Mouse (Mus musculus): ENCODE measurements at regions not wholly inside any gene's neighbourhood (a gene's known extent, or its start where the extent isn't known, plus 50 kb on each side); places are given as distances from the start of the nearest gene placed in this dataset.

DNA sequence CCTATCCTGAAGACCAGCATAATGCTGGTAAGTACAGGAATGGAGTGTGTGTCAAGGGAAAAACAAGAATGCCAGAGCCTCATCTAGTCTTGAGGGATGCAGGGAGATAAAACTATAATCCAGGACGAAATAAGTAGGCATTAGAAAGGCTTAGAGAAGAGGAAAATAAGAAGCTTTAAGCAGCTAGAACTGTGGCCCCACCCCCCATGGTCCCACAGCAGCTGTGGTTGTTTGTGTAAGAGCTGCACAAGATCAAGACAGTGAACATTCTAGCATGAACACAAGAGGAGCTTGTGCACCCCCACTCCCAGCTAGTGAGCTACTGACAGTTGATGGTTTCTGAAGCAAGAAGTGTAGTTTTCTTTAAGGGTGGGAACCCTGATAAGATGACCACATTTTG is 315.9 kb downstream of the Tmem135 start:
- 43% methylated on average over 1 of the region's 1 CpGs for WGBS
- no peaks in the 10 kb centered on the region for H3K9me3 ChIP-seq (ENCODE audit: low read length)
- DNase-seq (no peak), ATAC-seq (no peak)
- H3K27me3 ChIP-seq (ENCODE audit: insufficient read depth, low read length), result no peaks in the 10 kb centered on the region
- H3K4me3 ChIP-seq (ENCODE audit: low read depth, low read length), result no peak overlapping the region
- H3K9ac ChIP-seq, result no peak overlapping the region
- no peaks in the 10 kb centered on the region for H3K4me1 ChIP-seq (ENCODE audit: insufficient read depth)
- no peaks in the 10 kb centered on the region for H3K36me3 ChIP-seq (ENCODE audit: insufficient read depth)
- no peak for TF ChIP-seq CTCF (IDR thresholded peaks at IDR 0.05; ENCODE audit: low read depth)
- no peak overlapping the region for H3K4me2 ChIP-seq (ENCODE audit: low read depth)
- no peak overlapping the region for H3K27ac ChIP-seq (ENCODE audit: low read depth, low read length)

DNA sequence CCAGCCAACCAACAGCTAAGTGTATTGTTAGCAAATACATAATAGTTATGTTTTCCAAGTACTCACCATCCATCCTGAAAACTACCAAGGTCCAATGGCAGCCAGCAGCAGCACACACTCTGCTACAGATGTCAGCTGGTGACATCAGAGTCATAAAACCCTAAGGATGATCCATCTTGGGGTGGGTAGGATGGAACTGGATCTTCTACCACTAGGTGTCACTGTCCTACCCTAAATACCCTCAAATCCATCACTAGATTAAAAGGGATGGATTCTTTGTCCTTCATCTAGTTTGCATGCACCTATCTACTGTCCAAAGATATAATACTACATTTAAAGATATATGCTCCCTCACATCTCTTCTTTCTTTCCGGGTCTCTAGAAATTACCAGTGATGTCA is 317.7 kb downstream of the Tmem135 start:
- no peak overlapping the region for H3K4me2 ChIP-seq (ENCODE audit: low read depth)
- no peaks in the 10 kb centered on the region for H3K4me1 ChIP-seq (ENCODE audit: insufficient read depth)
- WGBS, result 89% methylated on average over 1 of the region's 1 CpGs
- TF ChIP-seq CTCF (IDR thresholded peaks at IDR 0.05; ENCODE audit: low read depth), result peak; percentile 67
- no peak overlapping the region for H3K27ac ChIP-seq (ENCODE audit: low read depth, low read length)
- no peaks in the 10 kb centered on the region for H3K36me3 ChIP-seq (ENCODE audit: insufficient read depth)
- DNase-seq, result peak; percentile 36
- no peak overlapping the region for H3K9ac ChIP-seq
- no peak overlapping the region for H3K4me3 ChIP-seq (ENCODE audit: low read depth, low read length)
- H3K9me3 ChIP-seq (ENCODE audit: low read length), result no peaks in the 10 kb centered on the region
- H3K27me3 ChIP-seq (ENCODE audit: insufficient read depth, low read length), result no peaks in the 10 kb centered on the region
- peak; percentile 47; the same call in 1 of the 2 replicates for ATAC-seq

GRCm38 (mm10) chr7:89073939-89074690 is 329.9 kb downstream of the Tmem135 start:
- H3K27me3 ChIP-seq (ENCODE audit: insufficient read depth, low read length), result no peaks in the 10 kb centered on the region
- H3K9me3 ChIP-seq (ENCODE audit: low read length), result no peaks in the 10 kb centered on the region
- no peak overlapping the region for H3K4me2 ChIP-seq (ENCODE audit: low read depth)
- no peak for TF ChIP-seq CTCF (IDR thresholded peaks at IDR 0.05; ENCODE audit: low read depth)
- no peak overlapping the region for H3K27ac ChIP-seq (ENCODE audit: low read depth, low read length)
- WGBS, result 81% methylated on average over 7 of the region's 7 CpGs
- no peak overlapping the region for H3K4me3 ChIP-seq (ENCODE audit: low read depth, low read length)
- no peak overlapping the region for H3K9ac ChIP-seq
- H3K4me1 ChIP-seq (ENCODE audit: insufficient read depth), result no peaks in the 10 kb centered on the region
- no peak for DNase-seq
- no peaks in the 10 kb centered on the region for H3K36me3 ChIP-seq (ENCODE audit: insufficient read depth)
- ATAC-seq, result no peak

GRCm38 (mm10) chr7:89070030-89070429 is 334.0 kb downstream of the Tmem135 start:
- no peak for ATAC-seq
- H3K27me3 ChIP-seq (ENCODE audit: insufficient read depth, low read length), result no peaks in the 10 kb centered on the region
- H3K9ac ChIP-seq, result no peak overlapping the region

GRCm38 (mm10) chr7:89064462-89064861 is 339.6 kb downstream of the Tmem135 start:
- Histone ChIP-seq H3K4me3 (ENCODE audit: low read depth, low read length) (no peak overlapping the region), H3K27me3 (ENCODE audit: insufficient read depth, low read length) (no peaks in the 10 kb centered on the region), H3K4me1 (ENCODE audit: insufficient read depth) (no peaks in the 10 kb centered on the region), H3K9me3 (ENCODE audit: low read length) (no peaks in the 10 kb centered on the region), H3K27ac (ENCODE audit: low read depth, low read length) (no peak overlapping the region), H3K36me3 (ENCODE audit: insufficient read depth) (no peaks in the 10 kb centered on the region), H3K4me2 (ENCODE audit: low read depth) (no peak overlapping the region), H3K9ac (no peak overlapping the region)
- no peak for DNase-seq
- TF ChIP-seq CTCF (IDR thresholded peaks at IDR 0.05; ENCODE audit: low read depth), result no peak
- no peak for ATAC-seq
- 86% methylated on average over 3 of the region's 3 CpGs for WGBS

More at GRCm38 (mm10) chr7:89070030-89070429, 334.0 kb downstream of the Tmem135 start:
- no peaks in the 10 kb centered on the region for H3K36me3 ChIP-seq (ENCODE audit: insufficient read depth)
- H3K4me3 ChIP-seq (ENCODE audit: low read depth, low read length), result no peak overlapping the region
- H3K9me3 ChIP-seq (ENCODE audit: low read length), result no peaks in the 10 kb centered on the region
- DNase-seq, result no peak
- no peak overlapping the region for H3K27ac ChIP-seq (ENCODE audit: low read depth, low read length)
- no peak overlapping the region for H3K4me2 ChIP-seq (ENCODE audit: low read depth)
- TF ChIP-seq CTCF (IDR thresholded peaks at IDR 0.05; ENCODE audit: low read depth), result no peak
- no peaks in the 10 kb centered on the region for H3K4me1 ChIP-seq (ENCODE audit: insufficient read depth)

- no peak for ATAC-seq
- 89% methylated on average over 10 of the region's 10 CpGs for WGBS
- Histone ChIP-seq H3K27me3 (ENCODE audit: insufficient read depth, low read length) (no peaks in the 10 kb centered on the region), H3K27ac (ENCODE audit: low read depth, low read length) (no peak overlapping the region), H3K4me3 (ENCODE audit: low read depth, low read length) (no peak overlapping the region), H3K9me3 (ENCODE audit: low read length) (no peaks in the 10 kb centered on the region), H3K4me1 (ENCODE audit: insufficient read depth) (no peaks in the 10 kb centered on the region), H3K36me3 (ENCODE audit: insufficient read depth) (no peaks in the 10 kb centered on the region), H3K9ac (no peak overlapping the region), H3K4me2 (ENCODE audit: low read depth) (no peak overlapping the region)
- no peak for TF ChIP-seq CTCF (IDR thresholded peaks at IDR 0.05; ENCODE audit: low read depth)
- no peak for DNase-seq
Observed at GRCm38 (mm10) chr7:89063630-89064029, 340.4 kb downstream of the Tmem135 start.

- H3K9me3 ChIP-seq (ENCODE audit: low read length), result no peaks in the 10 kb centered on the region
- DNase-seq (no peak), ATAC-seq (no peak)
- H3K27ac ChIP-seq (ENCODE audit: low read depth, low read length), result no peak overlapping the region
- no peaks in the 10 kb centered on the region for H3K27me3 ChIP-seq (ENCODE audit: insufficient read depth, low read length)
- no peak for TF ChIP-seq CTCF (IDR thresholded peaks at IDR 0.05; ENCODE audit: low read depth)
- no peaks in the 10 kb centered on the region for H3K4me1 ChIP-seq (ENCODE audit: insufficient read depth)
- H3K36me3 ChIP-seq (ENCODE audit: insufficient read depth), result no peaks in the 10 kb centered on the region
- no peak overlapping the region for H3K9ac ChIP-seq
- no peak overlapping the region for H3K4me2 ChIP-seq (ENCODE audit: low read depth)
- 87% methylated on average over 2 of the region's 2 CpGs for WGBS
- H3K4me3 ChIP-seq (ENCODE audit: low read depth, low read length), result no peak overlapping the region
Observed at GRCm38 (mm10) chr7:89054494-89054893, 349.5 kb downstream of the Tmem135 start.

Measured in forebrain, postnatal 0 days (tissue).